Mouse (Mus musculus) limb, embryonic 10.5 days (tissue): ENCODE data around the gene Abcb8. TPM values are rescaled to one million over a fixed set of nuclear protein-coding genes. Genes with fewer than 3 reads are reported as not detected.
A peak's percentile ranks its signal among the peaks of the same experiment; 100 is the strongest.

Experiments
- DNase-seq: peaks from one replicate; pipeline ENCODE4 v3.0.0-alpha.2; 2017; ENCODE audit warnings: low spot score
- H3K27ac ChIP-seq: fragments of 300-500 bp; sonication (generic); 2 replicates; pipeline ENCODE4 v1.5.1; 2016; ENCODE audit warnings: mild to moderate bottlenecking
- H3K27me3 ChIP-seq: fragments of 300-500 bp; sonication (generic); 2 replicates; pipeline ENCODE4 v1.6.1; 2016; ENCODE audit warnings: low read depth, mild to moderate bottlenecking; ENCODE audit not compliant: poor library complexity, severe bottlenecking
- H3K36me3 ChIP-seq: fragments of 300-500 bp; sonication (generic); 2 replicates; pipeline ENCODE4 v1.6.1; 2016; ENCODE audit warnings: mild to moderate bottlenecking, moderate library complexity
- H3K4me1 ChIP-seq: fragments of 300-500 bp; sonication (generic); 2 replicates; pipeline ENCODE4 v1.6.1; 2016
- H3K4me3 ChIP-seq: fragments of 300-500 bp; sonication (generic); 2 replicates; pipeline ENCODE4 v1.5.1; 2016; ENCODE audit warnings: mild to moderate bottlenecking, moderate library complexity
- H3K9me3 ChIP-seq: fragments of 300-500 bp; sonication (generic); replicated peaks from 2 replicates; pipeline ENCODE4 v1.6.1; 2016; ENCODE audit warnings: mild to moderate bottlenecking
- WGBS: fragments of 180-500 bp; shearing (Covaris S2); methylation state at CpG from one replicate; pipeline ENCODE4 v1.1.7; 2016; 5-methylcytosine and 5-hydroxymethylcytosine counted together
- polyA plus RNA-seq: library from polyadenylated mRNA; unstranded; fragments of >200 nt; fragmentation: Nextera tagmentation; extraction: Ambion mirVana; gene quantifications from 2 replicates; pipeline ENCODE4 v1.2.1, GENCODE M21; 2016

The Abcb8 gene
- polyA plus RNA-seq, 1 experiment from 2014 or later: 56.6 TPM

DNA sequence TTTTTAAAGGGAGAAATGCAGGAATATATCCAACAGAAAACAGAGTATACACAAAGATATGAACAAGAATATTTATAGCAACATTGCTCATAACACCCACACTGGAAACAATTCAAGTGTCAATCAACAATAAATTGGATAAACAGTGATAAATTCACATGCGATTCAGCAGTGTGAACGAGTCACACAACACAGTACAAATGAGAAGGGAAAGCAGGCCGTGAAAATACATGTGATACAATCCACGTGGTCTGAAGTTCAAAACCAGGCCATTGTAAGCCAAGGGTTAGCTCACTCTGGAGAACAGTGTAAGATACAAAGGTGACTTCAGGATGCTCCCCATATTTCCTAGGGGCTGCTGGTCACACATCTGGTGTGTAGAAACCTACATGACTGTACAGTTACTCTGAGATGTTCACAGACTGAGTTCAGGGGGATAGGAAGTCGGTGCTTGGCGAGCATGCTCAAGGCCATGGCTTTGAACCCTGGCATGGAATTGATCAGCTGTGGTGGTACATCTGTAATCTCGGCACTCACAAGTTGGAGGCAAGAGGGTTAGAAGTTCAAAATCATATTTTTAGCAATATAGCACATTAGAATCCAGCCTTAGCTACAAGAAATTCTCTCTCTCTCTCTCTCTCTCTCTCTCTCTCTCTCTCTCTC is 18.7 kb upstream of the Abcb8 start:
- Histone ChIP-seq H3K27me3 (no peaks in the 10 kb centered on the region), H3K36me3 (no peaks in the 10 kb centered on the region), H3K27ac (no peak overlapping the region), H3K4me3 (no peak overlapping the region), H3K9me3 (no peaks in the 10 kb centered on the region), H3K4me1 (peaks cover 18% of the 10 kb centered on the region)
- DNase-seq: no peak
- 87% methylated on average over 7 of the region's 7 CpGs for WGBS

DNA sequence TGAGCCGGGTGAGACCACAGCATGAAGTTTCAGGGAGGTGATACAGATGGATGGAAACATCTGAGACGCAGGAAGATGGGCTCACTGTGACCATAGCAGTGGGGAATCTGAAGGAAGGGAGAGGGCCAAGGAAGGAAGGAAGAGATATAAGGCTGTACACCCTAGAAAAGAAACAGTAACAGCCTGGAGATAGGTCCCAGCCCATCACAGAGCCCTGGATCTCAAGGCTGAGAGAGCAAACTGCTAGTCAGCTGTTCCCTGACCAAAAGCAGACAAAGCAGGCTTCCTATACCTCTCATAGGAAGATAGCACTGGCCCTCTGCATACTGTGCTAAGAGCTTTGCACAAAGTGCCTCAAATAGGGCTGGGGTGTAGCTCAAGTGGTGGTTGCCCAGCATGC is 14.8 kb upstream of the Abcb8 start:
- 83% methylated on average over 2 of the region's 2 CpGs for WGBS
- Histone ChIP-seq H3K4me1 (peaks cover 24% of the 10 kb centered on the region), H3K27me3 (no peaks in the 10 kb centered on the region), H3K4me3 (no peak overlapping the region), H3K27ac (no peak overlapping the region), H3K9me3 (no peaks in the 10 kb centered on the region), H3K36me3 (no peaks in the 10 kb centered on the region)
- no peak for DNase-seq

DNA sequence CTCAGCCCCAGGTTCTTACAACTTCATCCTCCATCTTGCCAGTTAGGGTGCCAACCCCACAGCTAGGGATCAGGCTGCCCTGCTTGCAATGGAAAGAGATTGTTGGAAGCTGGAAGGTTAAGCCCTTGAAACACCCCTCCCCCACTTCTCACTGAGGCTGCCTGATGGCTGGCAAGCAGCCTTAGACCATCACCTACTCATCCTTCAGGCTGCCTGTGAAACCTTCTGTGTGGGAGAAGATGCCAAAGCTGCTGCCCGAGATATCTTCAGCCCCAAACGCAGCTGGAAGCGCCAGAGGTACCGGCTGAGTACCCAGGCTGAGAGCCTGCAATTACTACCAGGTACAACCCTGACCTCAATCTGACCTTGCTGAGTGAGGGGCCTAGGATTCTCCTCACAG is 14.0 kb upstream of the Abcb8 start:
- no peaks in the 10 kb centered on the region for H3K9me3 ChIP-seq
- no peak for DNase-seq
- no peaks in the 10 kb centered on the region for H3K36me3 ChIP-seq
- peaks cover 32% of the 10 kb centered on the region for H3K4me1 ChIP-seq
- H3K4me3 ChIP-seq: no peak overlapping the region
- no peak overlapping the region for H3K27ac ChIP-seq
- WGBS: 60% methylated on average over 4 of the region's 4 CpGs
- peaks cover 2% of the 10 kb centered on the region; the same call in 1 of the 2 replicates for H3K27me3 ChIP-seq

DNA sequence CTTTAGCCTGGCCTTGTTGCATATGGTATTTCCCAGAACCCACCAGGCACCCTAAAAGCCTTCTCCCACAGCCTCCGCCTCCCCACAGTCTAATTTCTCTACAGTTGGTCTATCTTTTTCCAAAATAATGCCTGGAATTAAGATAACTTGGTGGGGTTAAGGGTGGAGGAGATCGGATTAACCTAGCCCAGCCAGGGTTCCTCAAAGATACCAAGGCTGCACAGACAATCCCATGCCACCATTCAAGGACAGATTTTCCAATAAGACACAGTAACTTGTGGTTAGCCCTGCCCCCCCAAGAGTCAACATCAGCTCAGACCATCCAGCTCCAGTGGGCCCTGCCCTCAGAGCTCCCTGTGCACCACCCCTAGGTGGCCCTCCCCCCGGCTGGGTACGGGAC is 13.0 kb upstream of the Abcb8 start:
- Histone ChIP-seq H3K27ac (no peak overlapping the region; the same call in 1 of the 2 replicates), H3K4me3 (no peak overlapping the region), H3K27me3 (peaks cover 12% of the 10 kb centered on the region), H3K4me1 (peaks cover 34% of the 10 kb centered on the region), H3K36me3 (no peaks in the 10 kb centered on the region), H3K9me3 (no peaks in the 10 kb centered on the region)
- DNase-seq: no peak
- WGBS: 93% methylated on average over 4 of the region's 4 CpGs

DNA sequence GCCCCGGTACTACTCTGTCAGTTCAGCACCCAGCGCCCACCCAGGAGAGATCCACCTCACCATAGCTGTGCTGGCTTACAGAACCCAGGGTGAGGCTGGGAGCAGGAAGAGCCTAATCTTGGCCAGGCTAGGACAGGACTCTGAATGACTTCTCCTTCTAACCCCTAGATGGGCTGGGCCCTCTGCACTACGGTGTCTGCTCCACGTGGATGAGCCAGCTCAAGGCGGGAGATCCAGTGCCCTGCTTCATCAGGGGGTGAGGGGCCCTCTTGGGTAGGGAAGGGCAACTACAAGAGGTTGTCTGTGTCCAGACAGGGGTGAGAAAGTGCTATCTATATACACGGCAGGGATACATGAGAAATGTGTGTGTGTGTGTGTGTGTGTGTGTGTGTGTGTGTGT is 12.0 kb upstream of the Abcb8 start:
- Histone ChIP-seq H3K4me1 (peaks cover 34% of the 10 kb centered on the region), H3K9me3 (no peaks in the 10 kb centered on the region)
- 82% methylated on average over 6 of the region's 6 CpGs for WGBS

DNA sequence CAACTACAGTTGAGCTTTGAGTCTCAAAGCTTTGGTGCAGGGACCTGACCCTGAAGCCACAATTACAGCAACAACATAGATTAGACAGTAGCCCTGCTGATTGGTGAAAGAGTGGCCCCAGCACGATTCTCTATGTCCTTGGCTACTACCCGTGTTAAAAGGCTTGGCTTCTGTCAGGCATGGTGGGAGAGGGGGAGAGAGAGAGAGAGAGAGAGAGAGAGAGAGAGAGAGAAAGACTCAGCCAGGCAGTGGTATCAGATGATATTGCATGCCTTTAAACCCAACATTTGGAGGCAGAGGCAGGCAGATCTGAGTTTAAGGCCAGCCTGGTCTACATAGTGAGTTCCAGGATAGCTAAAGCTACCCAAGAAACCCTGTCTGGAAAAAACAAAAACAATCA is 11.5 kb upstream of the Abcb8 start:
- H3K4me1 ChIP-seq: peaks cover 39% of the 10 kb centered on the region
- H3K27ac ChIP-seq: no peak overlapping the region
- DNase-seq: no peak
- H3K4me3 ChIP-seq: no peak overlapping the region
- no peaks in the 10 kb centered on the region for H3K36me3 ChIP-seq
- peaks cover 27% of the 10 kb centered on the region for H3K27me3 ChIP-seq
- 75% methylated on average over 2 of the region's 2 CpGs for WGBS
- no peaks in the 10 kb centered on the region for H3K9me3 ChIP-seq

More for the DNA sequence above, 12.0 kb upstream of the Abcb8 start:
- Histone ChIP-seq H3K27me3 (peaks cover 22% of the 10 kb centered on the region), H3K4me3 (no peak overlapping the region), H3K27ac (no peak overlapping the region), H3K36me3 (no peaks in the 10 kb centered on the region)
- DNase-seq: no peak

DNA sequence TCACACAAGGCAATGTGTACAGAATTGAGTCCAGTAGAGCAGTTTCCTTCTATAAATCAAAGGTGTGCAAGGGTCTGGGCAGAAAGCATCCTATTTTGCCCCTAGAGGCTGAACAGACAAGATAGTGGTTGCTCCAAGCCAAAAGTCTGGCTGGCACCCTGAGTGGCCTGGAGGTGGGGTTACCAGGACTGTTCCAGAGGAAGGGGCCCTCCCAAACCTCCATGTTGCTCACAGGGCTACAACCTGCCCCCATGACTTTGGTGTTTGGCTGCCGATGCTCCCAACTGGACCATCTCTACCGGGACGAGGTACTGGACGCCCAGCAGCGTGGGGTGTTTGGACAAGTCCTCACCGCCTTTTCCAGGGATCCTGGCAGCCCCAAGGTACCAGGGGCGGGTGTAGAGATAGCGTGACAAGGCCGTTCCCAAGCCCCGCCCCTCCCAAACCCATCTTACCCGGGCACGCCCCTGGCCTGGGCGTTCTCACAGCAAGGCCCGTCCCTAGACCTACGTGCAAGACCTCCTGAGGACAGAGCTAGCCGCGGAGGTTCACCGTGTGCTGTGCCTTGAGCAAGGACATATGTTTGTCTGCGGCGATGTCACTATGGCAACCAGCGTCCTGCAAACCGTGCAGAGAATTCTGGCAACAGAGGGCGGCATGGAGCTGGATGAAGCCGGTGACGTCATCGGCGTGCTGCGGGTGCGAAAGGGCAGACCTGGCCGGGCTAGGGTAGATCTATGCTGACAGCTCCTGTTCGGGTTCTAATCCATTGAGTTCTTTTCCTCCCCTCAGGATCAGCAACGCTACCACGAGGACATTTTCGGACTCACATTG is 10.2 kb upstream of the Abcb8 start:
- WGBS: 1% methylated on average over 34 of the region's 34 CpGs
- Histone ChIP-seq H3K27ac (peak overlapping the region; percentile 76), H3K4me3 (peak overlapping the region; percentile 59), H3K27me3 (peaks cover 39% of the 10 kb centered on the region), H3K36me3 (no peaks in the 10 kb centered on the region), H3K9me3 (no peaks in the 10 kb centered on the region), H3K4me1 (peaks cover 46% of the 10 kb centered on the region)
- DNase-seq: peak; percentile 96

DNA sequence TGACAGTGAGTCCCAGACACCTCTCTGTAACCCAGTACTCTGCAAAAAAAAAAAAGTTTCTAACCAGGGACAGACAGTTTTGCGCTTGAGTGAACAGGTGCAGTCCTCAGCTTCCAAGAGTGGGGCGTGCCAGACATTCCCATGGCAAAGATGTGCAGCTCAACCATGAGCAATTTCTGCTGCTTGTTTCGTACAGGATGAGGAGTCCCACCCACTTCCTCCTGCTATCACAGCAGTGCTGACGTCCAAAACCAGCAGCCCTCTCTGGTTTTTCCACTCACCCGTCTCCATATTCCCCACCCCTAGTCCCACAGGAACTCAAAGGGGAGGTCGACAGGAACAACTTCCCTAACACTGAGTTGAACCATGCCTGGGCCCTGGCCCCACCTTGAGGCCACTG is 9.1 kb upstream of the Abcb8 start:
- H3K27ac ChIP-seq: no peak overlapping the region
- peaks cover 57% of the 10 kb centered on the region for H3K4me1 ChIP-seq
- H3K27me3 ChIP-seq: peaks cover 45% of the 10 kb centered on the region
- 75% methylated on average over 6 of the region's 6 CpGs for WGBS
- no peak overlapping the region for H3K4me3 ChIP-seq
- no peak for DNase-seq
- H3K36me3 ChIP-seq: no peaks in the 10 kb centered on the region
- no peaks in the 10 kb centered on the region for H3K9me3 ChIP-seq

DNA sequence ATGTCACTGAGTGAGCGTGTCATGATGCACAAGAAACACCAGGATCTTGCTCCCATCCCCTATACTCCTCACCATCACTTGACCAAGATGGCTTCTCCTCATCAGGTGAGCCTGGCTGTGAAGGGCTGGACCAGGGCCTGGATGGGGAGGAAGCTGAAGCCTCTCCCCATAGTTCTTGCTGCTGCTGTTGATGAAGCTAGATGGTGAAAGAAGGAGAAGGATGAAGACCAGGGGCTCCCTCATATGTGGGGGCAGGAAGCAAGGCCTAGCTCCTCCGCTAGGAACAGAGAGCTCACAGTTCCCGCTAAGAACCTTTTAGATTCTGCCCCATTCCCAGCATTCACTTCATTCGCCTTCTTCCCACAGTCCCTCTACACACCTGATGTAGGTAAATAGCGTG is 8.1 kb upstream of the Abcb8 start:
- H3K36me3 ChIP-seq: no peaks in the 10 kb centered on the region
- no peak overlapping the region for H3K27ac ChIP-seq
- H3K9me3 ChIP-seq: no peaks in the 10 kb centered on the region
- peaks cover 56% of the 10 kb centered on the region for H3K4me1 ChIP-seq
- peaks cover 45% of the 10 kb centered on the region for H3K27me3 ChIP-seq
- H3K4me3 ChIP-seq: no peak overlapping the region
- 83% methylated on average over 5 of the region's 5 CpGs for WGBS
- no peak for DNase-seq

DNA sequence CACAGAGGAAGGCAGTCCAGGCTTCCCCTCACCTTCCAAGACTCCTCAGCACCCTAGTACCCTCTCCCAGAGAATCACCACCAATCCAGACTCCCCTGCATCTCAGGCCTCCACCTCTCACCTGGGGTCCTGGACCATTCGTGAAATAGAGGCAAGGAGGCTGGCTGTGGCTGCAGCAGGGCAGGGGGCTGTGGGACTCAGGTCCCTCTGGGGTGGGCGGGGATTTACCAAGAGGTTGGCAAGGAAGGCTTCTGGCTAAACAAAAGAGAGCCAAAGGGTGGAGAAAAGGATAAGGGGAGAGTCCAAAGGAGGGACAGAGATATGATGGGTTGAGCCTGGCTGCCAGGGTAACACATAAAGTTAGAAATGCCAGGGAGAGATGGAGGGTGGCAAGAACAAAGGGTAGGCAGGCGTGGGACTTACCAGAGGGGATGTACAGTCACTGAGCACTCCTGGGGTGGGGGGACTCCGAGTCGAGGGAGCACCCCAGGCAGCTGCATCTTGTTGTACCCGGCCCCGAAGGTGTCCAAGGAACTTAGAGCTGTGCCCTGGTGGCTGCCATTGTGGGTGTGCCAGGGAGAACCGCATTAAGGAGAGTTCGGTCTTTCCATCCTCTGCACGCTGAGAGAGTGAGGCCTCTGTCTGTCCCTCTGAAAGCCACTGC is 7.4 kb upstream of the Abcb8 start:
- peaks cover 58% of the 10 kb centered on the region for H3K4me1 ChIP-seq
- no peak for DNase-seq
- H3K4me3 ChIP-seq: no peak overlapping the region
- H3K9me3 ChIP-seq: no peaks in the 10 kb centered on the region
- no peak overlapping the region for H3K27ac ChIP-seq
- peaks cover 45% of the 10 kb centered on the region for H3K27me3 ChIP-seq
- no peaks in the 10 kb centered on the region for H3K36me3 ChIP-seq
- WGBS: 82% methylated on average over 10 of the region's 10 CpGs

DNA sequence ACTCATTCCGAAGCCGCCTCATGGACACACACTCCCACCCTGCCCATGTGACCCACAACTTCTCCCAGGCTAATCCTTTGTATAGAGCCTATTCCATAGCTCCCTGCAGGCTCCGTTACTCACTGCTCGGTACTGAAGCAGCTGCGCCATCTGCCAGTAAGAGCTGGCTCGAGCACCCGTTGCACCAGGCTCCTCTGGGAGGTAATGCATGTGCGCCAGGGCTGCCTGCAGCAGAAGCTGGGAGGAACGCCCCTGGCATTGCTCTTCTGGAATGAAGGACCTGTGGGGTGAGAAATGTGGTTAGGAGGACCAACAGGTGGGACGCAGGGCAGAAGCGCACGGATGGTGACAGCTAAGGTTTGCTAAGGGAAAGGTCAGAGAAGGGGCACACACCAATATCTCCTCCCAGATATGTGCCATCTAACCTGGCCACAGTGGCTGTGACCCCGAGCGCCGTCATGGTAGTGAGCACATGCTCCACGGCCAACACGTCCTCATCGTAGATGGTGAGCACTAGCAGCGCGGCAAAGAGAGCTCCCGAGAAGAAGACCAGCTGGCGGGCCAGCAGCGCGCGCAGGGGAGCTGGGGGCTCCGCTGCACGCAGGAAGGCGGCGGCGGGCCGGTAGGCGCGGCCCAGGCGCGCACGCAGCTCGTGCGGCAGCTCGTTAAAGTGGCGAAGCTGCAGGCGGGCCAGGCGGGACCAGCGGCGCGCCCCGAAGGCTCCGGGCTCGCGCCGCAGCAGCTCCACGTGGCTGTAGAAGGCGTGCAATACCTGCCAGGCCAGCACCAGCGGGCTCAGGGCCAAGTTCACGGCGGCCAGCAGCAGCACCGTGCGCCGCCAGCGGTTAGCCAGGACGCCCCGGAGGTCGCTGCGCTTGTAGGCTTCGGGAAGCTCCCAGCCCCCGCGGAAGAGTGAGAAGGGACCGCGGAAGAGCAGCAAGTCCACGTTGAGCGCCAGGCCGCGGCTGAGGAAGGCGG is 5.9 kb upstream of the Abcb8 start:
- Histone ChIP-seq H3K27ac (peak overlapping the region; percentile 87), H3K27me3 (peaks cover 45% of the 10 kb centered on the region), H3K36me3 (no peaks in the 10 kb centered on the region), H3K4me3 (peak overlapping the region; percentile 62), H3K4me1 (peaks cover 59% of the 10 kb centered on the region), H3K9me3 (no peaks in the 10 kb centered on the region)
- 2% methylated on average over 73 of the region's 73 CpGs for WGBS
- DNase-seq: peak; percentile 74

DNA sequence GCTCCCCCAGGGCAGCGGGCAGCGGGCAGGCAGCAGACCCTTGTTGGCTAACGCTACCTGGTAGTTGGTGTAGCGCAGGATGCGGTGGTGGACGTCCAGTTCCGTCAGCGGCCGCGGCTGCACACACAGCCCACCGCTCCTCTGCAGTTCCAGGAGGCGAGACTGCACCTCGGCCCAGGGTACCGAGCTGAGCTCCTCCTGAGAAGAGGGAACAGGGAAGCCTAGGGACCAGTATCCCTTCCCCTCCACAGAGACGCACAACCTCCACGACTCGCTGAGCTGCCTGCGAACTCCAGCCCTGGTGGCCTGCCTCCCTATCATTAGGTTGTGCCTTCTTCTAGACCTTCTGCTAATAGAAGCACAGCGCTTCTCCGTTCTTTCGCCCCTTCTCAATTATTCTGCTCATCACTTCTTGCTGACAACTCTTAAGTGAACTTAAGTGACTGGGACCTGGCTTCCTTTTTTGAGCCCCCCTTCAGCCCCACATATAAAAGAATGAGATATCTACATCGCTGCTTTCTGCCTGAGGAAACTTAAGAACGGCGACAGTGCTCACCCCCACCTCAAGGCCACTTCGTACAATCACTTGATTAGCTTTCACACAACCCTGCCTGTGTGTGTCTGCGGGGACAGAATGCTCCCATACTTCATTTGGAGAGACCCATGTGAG is 5.1 kb upstream of the Abcb8 start:
- H3K27ac ChIP-seq: peak overlapping the region; percentile 87
- H3K27me3 ChIP-seq: peaks cover 45% of the 10 kb centered on the region
- WGBS: 24% methylated on average over 26 of the region's 26 CpGs
- H3K36me3 ChIP-seq: no peaks in the 10 kb centered on the region
- peaks cover 57% of the 10 kb centered on the region for H3K4me1 ChIP-seq
- no peak for DNase-seq
- H3K9me3 ChIP-seq: no peaks in the 10 kb centered on the region
- H3K4me3 ChIP-seq: peak overlapping the region; percentile 62
